8 mouse cellular contexts compared by ENCODE assay signal in genomic region chr10:96263544-96263943, GRCm38 (mm10).
DNase-seq lines count a peak whose midpoint lies in the region; ATAC-seq and TF ChIP-seq lines count a peak whose summit lies in the region.

No protein-coding gene starts in this region.

- peaks cover 20% of the 10 kb centered on the region for H3K4me1 ChIP-seq in intestine, embryonic 14.5 days (replicated peaks; ENCODE audit: control insufficient read depth, insufficient read depth, low read length)
- H3K4me1 ChIP-seq in intestine, postnatal 0 days (replicated peaks; ENCODE audit: control insufficient read depth, insufficient read depth, low read length): no peaks in the 10 kb centered on the region
- H3K4me1 ChIP-seq in forebrain, embryonic 16.5 days (replicated peaks; ENCODE audit: control insufficient read depth, insufficient read depth, low read length): peaks cover 15% of the 10 kb centered on the region

- no peaks in the 10 kb centered on the region for H3K27me3 ChIP-seq in intestine, embryonic 14.5 days (replicated peaks; ENCODE audit: control insufficient read depth, insufficient read depth, low read length)
- no peaks in the 10 kb centered on the region for H3K27me3 ChIP-seq in intestine, postnatal 0 days (replicated peaks; ENCODE audit: control insufficient read depth, insufficient read depth, low read length)
- no peaks in the 10 kb centered on the region for H3K27me3 ChIP-seq in forebrain, embryonic 16.5 days (replicated peaks; ENCODE audit: control insufficient read depth, insufficient read depth, low read length)

- TF ChIP-seq CTCF in intestine, postnatal 0 days (IDR thresholded peaks at IDR 0.05; ENCODE audit: low read depth): no peak

- ATAC-seq in intestine, embryonic 14.5 days (replicated peaks; ENCODE audit: low FRiP score, low TSS enrichment, low read depth): no peak
- no peak for ATAC-seq in intestine, postnatal 0 days
- ATAC-seq in forebrain, embryonic 16.5 days: peak; percentile 24; the same call in 1 of the 2 replicates

- H3K36me3 ChIP-seq in intestine, embryonic 14.5 days (ENCODE audit: control insufficient read depth, insufficient read depth, low read length): no peaks in the 10 kb centered on the region
- no peaks in the 10 kb centered on the region for H3K36me3 ChIP-seq in intestine, postnatal 0 days (ENCODE audit: control insufficient read depth, insufficient read depth)
- no peaks in the 10 kb centered on the region for H3K36me3 ChIP-seq in forebrain, embryonic 16.5 days (ENCODE audit: control insufficient read depth, insufficient read depth)

- H3K9me3 ChIP-seq in intestine, embryonic 14.5 days (ENCODE audit: control insufficient read depth, low read length): no peaks in the 10 kb centered on the region
- no peaks in the 10 kb centered on the region for H3K9me3 ChIP-seq in intestine, postnatal 0 days (ENCODE audit: control insufficient read depth)
- no peaks in the 10 kb centered on the region for H3K9me3 ChIP-seq in forebrain, embryonic 16.5 days (ENCODE audit: control insufficient read depth, low read length)

- DNase-seq in intestine, embryonic 14.5 days (ENCODE audit: low spot score): peak; percentile 54
- peak; percentile 55 for DNase-seq in brain, adult 2 months (ENCODE audit: low read depth, low spot score)
- DNase-seq in kidney, postnatal 4 days: peak; percentile 43 to 64
- peak; percentile 17 for DNase-seq in yolk sac, embryonic 10.5 days (ENCODE audit: low spot score)
- no peak for DNase-seq in cerebellum, adult 9-11 months
- no peak for DNase-seq in ovary, postnatal 14 days (ENCODE audit: low spot score)

- WGBS in intestine, embryonic 14.5 days: 17% methylated on average over 7 of the region's 7 CpGs
- WGBS in intestine, postnatal 0 days: 23% methylated on average over 7 of the region's 7 CpGs
- 31% methylated on average over 7 of the region's 7 CpGs for WGBS in forebrain, embryonic 16.5 days

- H3K4me2 ChIP-seq in intestine, embryonic 14.5 days (ENCODE audit: low read length): peak overlapping the region; percentile 26; the same call in 1 of the 2 replicates
- no peak overlapping the region for H3K4me2 ChIP-seq in intestine, postnatal 0 days (replicated peaks; ENCODE audit: low read depth)
- peak overlapping the region; percentile 6; the same call in 1 of the 2 replicates for H3K4me2 ChIP-seq in forebrain, embryonic 16.5 days (ENCODE audit: low read length)

- no peak overlapping the region for H3K4me3 ChIP-seq in intestine, embryonic 14.5 days (ENCODE audit: low read depth, low read length)
- H3K4me3 ChIP-seq in intestine, postnatal 0 days (ENCODE audit: low read depth, low read length): no peak overlapping the region
- H3K4me3 ChIP-seq in forebrain, embryonic 16.5 days (replicated peaks; ENCODE audit: low read length): no peak overlapping the region

- peak overlapping the region; percentile 52 for H3K27ac ChIP-seq in intestine, embryonic 14.5 days (ENCODE audit: low read depth)
- no peak overlapping the region for H3K27ac ChIP-seq in intestine, postnatal 0 days (ENCODE audit: low read depth, low read length)
- no peak overlapping the region for H3K27ac ChIP-seq in forebrain, embryonic 16.5 days (ENCODE audit: low read length)

- no peak overlapping the region for H3K9ac ChIP-seq in intestine, embryonic 14.5 days (ENCODE audit: low read length)
- H3K9ac ChIP-seq in intestine, postnatal 0 days (ENCODE audit: low read depth, low read length): no peak overlapping the region
- H3K9ac ChIP-seq in forebrain, embryonic 16.5 days (replicated peaks; ENCODE audit: low read depth, low read length): no peak overlapping the region; the same call in 1 of the 2 replicates

Comparison
In these comparisons a context has a peak if more than half of its experiments do, and no peak if none do; other contexts are left out.
1. DNase-seq: peak in intestine, embryonic 14.5 days (single experiment), brain, adult 2 months (single experiment), kidney, postnatal 4 days (2 of 2) and yolk sac, embryonic 10.5 days (single experiment); none in cerebellum, adult 9-11 months (single experiment) and ovary, postnatal 14 days (single experiment).